Mouse (Mus musculus) neural tube, embryonic 12.5 days (tissue): ENCODE measurements around the gene Angel2. TPM values are rescaled to one million over a fixed set of nuclear protein-coding genes. Genes with fewer than 3 reads are reported as not detected.
A peak's percentile ranks its signal among the peaks of the same experiment; 100 is the strongest.

Source experiments
- ATAC-seq: fragments of 200-750 bp; cut with Nextera tagmentation; 2 replicates; pipeline ENCODE4 v1.8.0; 2017; ENCODE audit warnings: low read depth, mild to moderate bottlenecking, moderate TSS enrichment, moderate library complexity; ENCODE audit not compliant: low FRiP score
- H3K27ac ChIP-seq: fragments of 300-500 bp; sonication (generic); 2 replicates; pipeline ENCODE4 v1.5.1; 2016
- H3K27me3 ChIP-seq: fragments of 300-500 bp; sonication (generic); replicated peaks from 2 replicates; pipeline ENCODE4 v1.6.1; 2016; ENCODE audit warnings: mild to moderate bottlenecking
- H3K36me3 ChIP-seq: fragments of 300-500 bp; sonication (generic); 2 replicates; pipeline ENCODE4 v1.6.1; 2016; ENCODE audit warnings: mild to moderate bottlenecking
- H3K4me1 ChIP-seq: fragments of 300-500 bp; sonication (generic); 2 replicates; pipeline ENCODE4 v1.6.1; 2016
- H3K4me2 ChIP-seq: fragments of 300-500 bp; sonication (generic); replicated peaks from 2 replicates; pipeline ENCODE4 v1.6.1; 2016; ENCODE audit warnings: mild to moderate bottlenecking
- H3K4me3 ChIP-seq: fragments of 300-500 bp; sonication (generic); 2 replicates; pipeline ENCODE4 v1.5.1; 2016
- H3K9ac ChIP-seq: fragments of 300-500 bp; sonication (generic); 2 replicates; pipeline ENCODE4 v1.6.1; 2016; ENCODE audit warnings: mild to moderate bottlenecking
- H3K9me3 ChIP-seq: fragments of 300-500 bp; sonication (generic); 2 replicates; pipeline ENCODE4 v1.6.1; 2016; ENCODE audit warnings: mild to moderate bottlenecking
- WGBS: fragments of 180-500 bp; shearing (Covaris S2); methylation state at CpG from one replicate; pipeline ENCODE4 v1.1.7; 2016; 5-methylcytosine and 5-hydroxymethylcytosine counted together
- polyA plus RNA-seq: library from polyadenylated mRNA; unstranded; fragments of >200 nt; fragmentation: Nextera tagmentation; extraction: Ambion mirVana; gene quantifications from 2 replicates; pipeline ENCODE4 v1.2.1, GENCODE M21; 2016

The Angel2 gene
- polyA plus RNA-seq, 1 experiment from 2014 or later, result 65.3 TPM

- Histone ChIP-seq H3K4me2 (peak overlapping the region; percentile 85), H3K36me3 (no peaks in the 10 kb centered on the region), H3K9me3 (no peaks in the 10 kb centered on the region), H3K27me3 (no peaks in the 10 kb centered on the region), H3K9ac (peak overlapping the region; percentile 81), H3K4me1 (peaks cover 25% of the 10 kb centered on the region), H3K27ac (no peak overlapping the region), H3K4me3 (peak overlapping the region; percentile 82)
- no peak for ATAC-seq
- 78% methylated on average over 6 of the region's 6 CpGs for WGBS
These were observed 14.1 kb upstream of the Angel2 start for GRCm38 (mm10) chr1:190910836-190911235.

- Histone ChIP-seq H3K27ac (peak within 1 kb of the TSS; percentile 15; the same call in 1 of the 2 replicates), H3K4me1 (peaks cover 22% of the 10 kb centered on the region), H3K27me3 (no peaks in the 10 kb centered on the region), H3K4me3 (peak within 1 kb of the TSS; percentile 82), H3K9me3 (no peaks in the 10 kb centered on the region), H3K9ac (peak within 1 kb of the TSS; percentile 81), H3K36me3 (no peaks in the 10 kb centered on the region), H3K4me2 (peak within 1 kb of the TSS; percentile 85)
- WGBS, result under 1% methylated on average over 47 of the region's 47 CpGs
- peak; percentile 94 for ATAC-seq
These were observed 13.3 kb upstream of the Angel2 start, which contains the start of gene Rps6kc1 for GRCm38 (mm10) chr1:190911415-190912123. Rps6kc1 (minus strand) TSS chr1:190911770.

GRCm38 (mm10) chr1:190912623-190913022 lies 12.3 kb upstream of the Angel2 start:
- no peaks in the 10 kb centered on the region for H3K27me3 ChIP-seq
- H3K9ac ChIP-seq, result no peak overlapping the region
- WGBS, result 44% methylated on average over 1 of the region's 1 CpGs
- peak overlapping the region; percentile 85; the same call in 1 of the 2 replicates for H3K4me2 ChIP-seq
- no peak for ATAC-seq
- H3K27ac ChIP-seq, result no peak overlapping the region
- H3K4me1 ChIP-seq, result peaks cover 22% of the 10 kb centered on the region
- no peaks in the 10 kb centered on the region for H3K9me3 ChIP-seq
- H3K4me3 ChIP-seq, result no peak overlapping the region
- H3K36me3 ChIP-seq, result no peaks in the 10 kb centered on the region

GRCm38 (mm10) chr1:190918938-190919337 lies 6.0 kb upstream of the Angel2 start:
- no peaks in the 10 kb centered on the region for H3K4me1 ChIP-seq
- no peak overlapping the region for H3K4me2 ChIP-seq
- no peak for ATAC-seq
- no peak overlapping the region for H3K4me3 ChIP-seq
- H3K27ac ChIP-seq, result no peak overlapping the region
- H3K9me3 ChIP-seq, result no peaks in the 10 kb centered on the region
- no peaks in the 10 kb centered on the region for H3K27me3 ChIP-seq
- no peaks in the 10 kb centered on the region for H3K36me3 ChIP-seq
- H3K9ac ChIP-seq, result no peak overlapping the region
- 63% methylated on average over 7 of the region's 7 CpGs for WGBS

GRCm38 (mm10) chr1:190919725-190920469 lies 5.0 kb upstream of the Angel2 start:
- no peak overlapping the region for H3K4me3 ChIP-seq
- H3K4me1 ChIP-seq, result no peaks in the 10 kb centered on the region
- whole genome bisulfite sequencing, result 74% methylated on average over 8 of the region's 8 CpGs
- H3K27me3 ChIP-seq, result no peaks in the 10 kb centered on the region
- no peaks in the 10 kb centered on the region for H3K36me3 ChIP-seq
- no peak overlapping the region for H3K9ac ChIP-seq
- no peak for ATAC-seq
- no peak overlapping the region for H3K27ac ChIP-seq
- no peak overlapping the region for H3K4me2 ChIP-seq
- H3K9me3 ChIP-seq, result no peaks in the 10 kb centered on the region

- ATAC-seq, result no peak
- Histone ChIP-seq H3K27ac (no peak overlapping the region), H3K9ac (no peak overlapping the region), H3K4me1 (peaks cover 12% of the 10 kb centered on the region; the same call in 1 of the 2 replicates), H3K27me3 (no peaks in the 10 kb centered on the region), H3K4me2 (peak overlapping the region; percentile 75), H3K9me3 (no peaks in the 10 kb centered on the region), H3K36me3 (no peaks in the 10 kb centered on the region), H3K4me3 (no peak overlapping the region)
- 94% methylated on average over 3 of the region's 3 CpGs for WGBS
These were observed 2.4 kb downstream of the Angel2 start for GRCm38 (mm10) chr1:190927311-190927710.

- Histone ChIP-seq H3K4me2 (peak overlapping the region; percentile 75), H3K9me3 (no peaks in the 10 kb centered on the region), H3K36me3 (peaks cover under 1% of the 10 kb centered on the region), H3K27me3 (no peaks in the 10 kb centered on the region), H3K4me1 (peaks cover 12% of the 10 kb centered on the region; the same call in 1 of the 2 replicates), H3K27ac (peak overlapping the region; percentile 99), H3K4me3 (peak overlapping the region; percentile 73), H3K9ac (peak overlapping the region; percentile 92)
- ATAC-seq, result no peak
- 27% methylated on average over 16 of the region's 16 CpGs for WGBS
These were observed 2.9 kb downstream of the Angel2 start for GRCm38 (mm10) chr1:190927751-190928369.

GRCm38 (mm10) chr1:190928370-190929009 lies 3.6 kb downstream of the Angel2 start:
- ATAC-seq, result peak; percentile 96
- under 1% methylated on average over 49 of the region's 79 CpGs for WGBS
- Histone ChIP-seq H3K4me1 (peaks cover 12% of the 10 kb centered on the region; the same call in 1 of the 2 replicates), H3K4me3 (peak overlapping the region; percentile 73), H3K4me2 (peak overlapping the region; percentile 75), H3K36me3 (peaks cover 4% of the 10 kb centered on the region), H3K27ac (peak overlapping the region; percentile 99), H3K9me3 (no peaks in the 10 kb centered on the region), H3K9ac (peak overlapping the region; percentile 92), H3K27me3 (no peaks in the 10 kb centered on the region)

GRCm38 (mm10) chr1:190929010-190929695 lies 4.2 kb downstream of the Angel2 start:
- Histone ChIP-seq H3K4me1 (peaks cover 12% of the 10 kb centered on the region; the same call in 1 of the 2 replicates), H3K4me3 (peak overlapping the region; percentile 73), H3K9ac (peak overlapping the region; percentile 92), H3K27ac (peak overlapping the region; percentile 99), H3K27me3 (no peaks in the 10 kb centered on the region), H3K36me3 (peaks cover 10% of the 10 kb centered on the region), H3K4me2 (peak overlapping the region; percentile 75), H3K9me3 (no peaks in the 10 kb centered on the region)
- peak; percentile 48; the same call in 1 of the 2 replicates for ATAC-seq
- WGBS, result 9% methylated on average over 26 of the region's 27 CpGs

GRCm38 (mm10) chr1:190930181-190930580 lies 5.3 kb downstream of the Angel2 start:
- 84% methylated on average over 6 of the region's 6 CpGs for WGBS
- Histone ChIP-seq H3K27me3 (no peaks in the 10 kb centered on the region), H3K27ac (no peak overlapping the region), H3K4me2 (no peak overlapping the region; the same call in 1 of the 2 replicates), H3K4me1 (peaks cover 12% of the 10 kb centered on the region; the same call in 1 of the 2 replicates), H3K36me3 (peaks cover 18% of the 10 kb centered on the region), H3K9me3 (no peaks in the 10 kb centered on the region), H3K4me3 (no peak overlapping the region), H3K9ac (no peak overlapping the region)
- no peak for ATAC-seq

- ATAC-seq, result no peak
- 85% methylated on average over 7 of the region's 7 CpGs for WGBS
These were observed 14.9 kb downstream of the Angel2 start for GRCm38 (mm10) chr1:190939803-190940202.

More at GRCm38 (mm10) chr1:190939803-190940202, 14.9 kb downstream of the Angel2 start:
- Histone ChIP-seq H3K4me1 (no peaks in the 10 kb centered on the region), H3K27ac (no peak overlapping the region), H3K9ac (no peak overlapping the region), H3K27me3 (no peaks in the 10 kb centered on the region), H3K4me2 (no peak overlapping the region), H3K36me3 (peaks cover 73% of the 10 kb centered on the region), H3K4me3 (no peak overlapping the region), H3K9me3 (no peaks in the 10 kb centered on the region)
